Mouse (Mus musculus) spleen, embryonic (tissue): ENCODE measurements around the gene Peli1.

ENCODE experiments used
- CTCF ChIA-PET: fragments of 350-600 bp; sonication (Branson Sonifier 250); formaldehyde crosslinking; loops from one replicate; lab custom pipeline; 2022; lab: Charles Lee

Gene Peli1

DNA sequence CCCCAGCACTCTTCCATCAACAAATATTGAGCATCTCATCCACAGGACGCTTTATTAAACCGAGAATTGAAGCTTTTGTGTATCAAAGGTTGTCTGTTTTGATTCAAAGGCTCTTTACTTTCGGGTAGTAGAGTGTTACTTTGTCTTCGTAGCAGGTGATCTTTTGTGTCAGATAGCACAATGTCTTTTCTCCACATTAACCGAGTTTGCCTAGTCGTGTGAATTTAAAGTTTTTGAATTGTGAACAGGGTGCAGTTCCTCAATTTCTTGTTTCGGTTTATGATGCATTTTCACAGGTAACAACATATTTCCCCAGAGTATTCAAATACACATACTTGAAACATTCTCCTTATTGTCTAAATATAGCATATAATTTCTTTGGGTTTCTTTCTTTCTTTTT lies 1.5 kb downstream of the Peli1 start:
- CTCF ChIA-PET, result no interaction called here

DNA sequence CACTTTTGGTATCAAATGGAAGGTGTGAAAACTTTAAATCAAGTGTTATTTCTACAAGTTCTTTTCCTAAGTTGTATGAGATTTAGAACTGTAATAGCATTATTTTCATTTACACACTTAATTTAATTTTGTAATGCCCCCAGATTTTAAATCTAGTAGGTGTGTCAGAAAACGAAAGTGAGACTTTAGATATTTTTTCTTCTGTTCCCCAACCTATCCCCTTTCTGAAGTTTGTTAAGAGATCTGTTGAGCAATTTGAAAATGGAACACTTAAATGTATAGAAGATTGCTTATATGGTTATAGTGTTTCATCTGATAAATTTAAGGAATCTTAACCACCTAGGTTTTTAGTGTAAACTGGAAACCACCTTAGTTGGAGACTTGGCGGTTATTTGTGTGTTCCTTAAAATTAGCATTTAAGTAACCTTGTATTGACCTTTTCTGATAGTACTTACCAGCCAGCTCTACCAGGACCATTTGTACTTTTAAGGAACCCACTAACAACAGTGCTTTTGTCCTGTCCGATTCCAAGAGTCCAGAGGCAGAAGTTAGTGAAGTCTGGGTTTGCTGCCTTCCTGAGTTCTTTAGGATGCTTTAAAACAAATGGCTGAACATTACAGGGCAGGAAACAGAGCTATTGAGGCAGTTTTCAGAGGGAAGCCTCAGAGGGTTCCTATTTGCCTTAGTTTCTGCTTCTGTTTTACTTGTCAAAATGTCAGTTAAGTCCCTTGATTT lies 2.2 kb downstream of the Peli1 start:
- CTCF ChIA-PET, result no interaction called here

DNA sequence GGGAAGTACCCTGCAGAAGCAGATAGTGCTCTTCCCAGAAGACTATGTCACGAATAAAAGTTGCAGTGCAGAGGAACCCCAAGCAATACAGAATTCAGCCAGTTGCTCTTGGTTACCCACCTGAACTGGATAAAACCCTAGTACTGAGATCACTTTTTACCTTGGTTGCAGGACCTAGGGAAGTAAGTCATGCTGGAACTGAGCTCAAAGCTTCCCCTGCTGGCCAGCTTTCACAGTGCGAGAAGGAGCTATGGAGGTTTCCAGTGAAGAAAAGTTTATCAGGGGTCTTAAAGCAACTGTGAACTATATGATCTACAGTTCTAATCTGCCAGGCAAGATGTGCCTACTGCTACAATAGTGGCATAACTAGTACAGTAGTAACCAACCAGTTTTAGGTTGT lies 5.5 kb downstream of the Peli1 start:
- CTCF ChIA-PET, result no interaction called here

DNA sequence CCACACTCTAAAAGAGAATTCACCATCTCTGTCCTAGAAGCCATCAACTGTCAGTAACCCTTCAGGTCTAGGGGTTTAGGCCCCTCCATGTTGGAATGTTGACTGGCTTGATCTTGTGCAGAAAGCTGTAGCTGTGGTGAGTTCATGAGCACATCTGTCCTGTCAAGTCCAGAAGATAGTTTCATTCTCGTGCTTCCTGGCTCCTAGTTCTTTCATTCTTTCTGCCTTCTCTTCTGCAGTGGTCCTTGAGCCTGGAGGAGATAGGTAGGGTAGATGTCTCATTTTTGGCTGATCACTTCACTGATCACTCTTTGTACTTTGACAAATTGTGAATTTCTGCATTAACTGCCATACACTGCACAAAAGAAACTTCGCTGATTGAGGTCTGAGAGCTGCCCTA lies 7.4 kb downstream of the Peli1 start:
- CTCF ChIA-PET, result no interaction called here

DNA sequence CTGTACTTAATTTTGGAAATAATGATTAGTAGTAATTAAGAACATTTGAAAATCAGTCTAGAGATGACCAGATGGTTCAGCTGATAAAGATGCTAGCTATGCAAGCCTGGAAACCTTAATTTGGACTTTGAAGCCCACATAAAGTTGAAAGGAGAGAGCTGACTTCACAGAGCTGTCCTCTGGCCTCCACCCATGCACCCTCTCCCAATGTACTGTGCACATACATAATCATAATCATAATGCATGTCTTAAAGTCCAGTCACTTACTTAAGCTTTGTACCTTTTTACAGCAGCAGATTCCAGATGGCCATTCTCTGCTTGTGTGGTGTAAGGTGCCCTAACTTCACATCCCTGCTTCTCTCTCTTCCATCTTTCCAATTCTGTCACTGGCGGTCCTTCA lies 9.6 kb downstream of the Peli1 start:
- CTCF ChIA-PET, result no interaction called here

DNA sequence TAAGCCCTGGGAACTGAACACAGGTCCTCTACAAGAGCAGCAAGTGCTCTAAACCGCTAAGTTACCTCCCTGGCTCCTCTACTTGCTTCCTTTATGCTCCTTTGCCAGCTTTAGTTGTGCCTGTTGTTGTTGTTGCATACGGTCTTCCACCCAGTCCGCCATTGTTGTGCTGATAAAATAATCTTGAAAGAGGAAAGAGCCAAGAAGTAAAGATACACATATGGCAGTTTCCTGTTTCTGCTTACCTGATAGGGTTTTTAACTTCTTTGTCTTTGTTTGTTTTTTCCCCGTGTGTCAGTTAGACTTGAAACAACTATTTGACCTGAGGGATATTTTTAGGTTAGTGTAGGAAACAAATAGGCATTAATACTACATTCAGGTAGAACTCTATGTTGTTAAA lies 10.2 kb downstream of the Peli1 start:
- CTCF ChIA-PET, result no interaction called here

DNA sequence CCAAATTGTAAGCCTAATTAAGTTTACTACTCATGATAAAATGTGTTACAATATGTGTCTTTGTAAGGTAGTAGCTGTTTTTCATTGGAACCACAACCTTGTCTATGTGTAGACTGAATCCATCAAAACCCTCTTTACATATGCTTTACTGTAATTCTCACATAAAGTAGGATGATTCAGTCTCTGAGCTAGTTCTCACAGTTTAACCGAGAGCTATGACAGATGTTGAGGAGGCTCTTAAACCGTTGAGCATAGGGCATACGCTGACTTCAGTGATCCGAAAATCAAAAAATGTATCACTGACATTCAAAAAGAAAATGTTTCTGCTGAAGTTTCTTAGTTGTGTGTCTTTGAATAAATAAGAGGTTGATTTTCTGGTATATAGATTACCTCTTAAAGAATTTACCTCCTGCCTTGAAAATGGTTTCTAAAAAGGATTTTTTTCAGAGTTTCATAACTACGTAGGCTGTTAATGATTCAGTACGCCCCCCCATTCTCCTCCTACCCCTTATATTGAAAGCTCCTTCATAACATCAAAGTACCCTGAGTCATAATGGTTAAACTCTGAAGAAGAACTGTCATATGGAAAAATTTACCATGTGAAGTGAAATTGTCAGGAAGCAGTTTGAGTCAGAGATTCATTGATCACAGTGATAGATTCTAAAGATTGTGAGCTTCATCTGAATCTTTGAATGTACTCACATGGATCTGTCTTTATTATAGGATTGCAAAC lies 11.3 kb downstream of the Peli1 start:
- CTCF ChIA-PET, result no interaction called here

DNA sequence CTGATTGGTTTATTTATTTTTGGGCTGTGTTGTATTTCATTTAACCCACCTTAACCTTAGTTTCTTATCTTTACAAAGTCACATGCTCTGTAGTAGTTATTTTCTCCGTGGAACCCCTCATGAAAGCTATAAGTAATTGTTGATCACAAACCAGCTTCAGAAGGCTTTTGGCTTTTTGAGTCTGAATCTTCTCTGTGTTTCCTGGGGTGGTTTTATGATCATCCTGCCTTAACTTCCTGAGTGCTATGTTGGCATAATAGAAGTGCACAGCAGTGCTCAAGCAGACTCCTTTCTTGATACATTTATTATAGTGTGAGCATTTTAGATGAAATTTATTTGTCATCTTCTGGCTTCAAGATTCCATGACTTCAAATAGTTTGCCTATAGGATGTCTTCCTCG lies 12.1 kb downstream of the Peli1 start:
- CTCF ChIA-PET, result no interaction called here

DNA sequence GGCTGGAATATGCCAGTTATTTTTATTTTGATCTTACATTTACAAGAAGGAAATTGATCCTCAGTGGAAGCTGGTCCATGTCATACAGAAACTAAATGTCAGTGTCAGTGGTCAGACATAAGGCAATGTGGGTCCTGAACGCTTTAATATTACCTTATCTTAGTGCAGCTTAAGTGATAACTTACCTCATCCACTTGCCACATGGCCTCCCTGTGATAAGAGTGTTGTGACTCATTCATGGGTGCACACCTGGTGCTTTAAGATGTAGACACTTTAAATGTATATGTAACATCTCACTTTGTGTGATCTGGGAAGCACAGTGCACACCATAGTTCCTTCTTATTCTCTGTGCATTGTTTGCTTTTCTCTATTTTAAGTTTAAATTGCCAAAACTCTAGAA lies 14.3 kb downstream of the Peli1 start:
- CTCF ChIA-PET, result no interaction called here

DNA sequence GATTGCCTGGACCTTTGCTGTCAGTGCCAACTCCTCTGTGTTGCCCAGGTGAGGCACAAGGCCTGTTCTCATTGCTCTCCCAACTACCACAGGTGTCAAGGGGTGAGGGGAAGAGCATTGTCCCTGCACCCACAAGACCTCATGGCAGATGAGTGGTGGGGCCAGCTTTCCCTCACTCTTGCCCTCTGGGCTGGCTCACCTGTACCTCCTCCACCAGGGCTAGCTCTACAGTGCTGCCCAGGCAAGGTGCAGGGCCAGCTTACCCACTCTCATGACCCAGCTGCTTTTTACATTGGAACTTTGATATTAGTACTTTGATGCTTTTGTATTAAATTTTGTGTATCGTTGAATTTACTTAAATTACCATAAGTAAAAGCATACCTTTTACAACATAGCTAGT lies 16.0 kb downstream of the Peli1 start:
- CTCF ChIA-PET, result no interaction called here

DNA sequence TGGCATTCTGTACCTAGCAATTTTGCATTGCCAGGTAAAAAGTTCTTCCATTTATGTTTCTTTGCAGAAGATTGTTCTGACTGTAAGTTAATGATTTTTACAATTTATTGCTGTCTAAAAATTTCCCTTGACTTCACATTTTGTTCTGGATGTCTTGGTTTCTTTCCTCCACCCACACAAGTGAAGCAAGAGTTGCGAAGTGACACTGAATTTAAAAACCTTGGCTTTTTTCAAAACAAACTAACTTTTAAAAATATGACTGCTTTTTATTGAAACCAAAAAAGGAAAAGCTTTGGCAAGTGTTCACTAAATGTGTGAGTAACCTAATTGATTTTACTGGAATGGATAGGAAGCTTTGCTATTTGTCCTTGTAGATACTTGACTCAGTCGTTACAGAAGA lies 18.2 kb downstream of the Peli1 start:
- CTCF ChIA-PET, result interaction anchor here (0.6 kb wide), 1 partner anchor 49 kb away, joined by 3 read pairs; no protein-coding TSS in a partner anchor

DNA sequence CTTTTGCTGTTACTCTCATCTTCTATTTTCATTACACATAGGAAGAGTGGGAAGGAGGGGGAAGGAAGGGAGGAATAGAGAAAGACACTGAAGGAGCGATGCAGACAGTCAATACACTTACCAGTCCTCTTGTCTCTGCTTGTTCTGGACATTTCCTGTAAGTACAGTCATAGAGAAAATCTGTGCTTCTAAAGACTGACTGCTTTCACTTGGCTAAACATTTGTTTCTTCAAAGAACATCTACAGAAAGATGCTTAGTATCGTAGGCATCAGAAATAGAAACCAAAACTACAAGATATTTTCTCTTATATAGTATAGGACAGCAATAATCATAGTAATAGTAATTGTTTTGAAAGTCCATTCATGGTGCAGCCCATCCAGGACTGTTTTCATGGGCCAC lies 23.4 kb downstream of the Peli1 start:
- CTCF ChIA-PET, result no interaction called here

DNA sequence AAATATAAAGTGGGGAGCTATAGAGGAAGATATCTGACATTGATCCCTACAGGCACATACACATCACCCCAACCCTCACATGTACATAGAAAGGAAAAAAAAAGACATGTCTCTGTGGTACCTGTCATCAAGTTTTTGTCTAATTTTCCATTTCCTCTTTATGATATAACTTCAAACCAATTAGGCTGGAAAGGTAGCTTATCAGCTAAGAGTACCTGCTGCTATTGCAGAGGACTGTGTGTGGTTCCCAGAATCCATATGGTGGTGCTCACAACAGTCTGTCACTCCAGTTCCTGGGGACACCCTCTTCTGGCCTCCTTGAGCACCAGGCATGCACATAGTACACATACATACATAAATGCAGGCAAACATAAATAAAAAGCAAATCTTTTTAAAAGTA lies 24.7 kb downstream of the Peli1 start:
- CTCF ChIA-PET, result interaction anchor here (0.7 kb wide), 1 partner anchor 61 kb away, joined by 3 read pairs; no protein-coding TSS in a partner anchor

DNA sequence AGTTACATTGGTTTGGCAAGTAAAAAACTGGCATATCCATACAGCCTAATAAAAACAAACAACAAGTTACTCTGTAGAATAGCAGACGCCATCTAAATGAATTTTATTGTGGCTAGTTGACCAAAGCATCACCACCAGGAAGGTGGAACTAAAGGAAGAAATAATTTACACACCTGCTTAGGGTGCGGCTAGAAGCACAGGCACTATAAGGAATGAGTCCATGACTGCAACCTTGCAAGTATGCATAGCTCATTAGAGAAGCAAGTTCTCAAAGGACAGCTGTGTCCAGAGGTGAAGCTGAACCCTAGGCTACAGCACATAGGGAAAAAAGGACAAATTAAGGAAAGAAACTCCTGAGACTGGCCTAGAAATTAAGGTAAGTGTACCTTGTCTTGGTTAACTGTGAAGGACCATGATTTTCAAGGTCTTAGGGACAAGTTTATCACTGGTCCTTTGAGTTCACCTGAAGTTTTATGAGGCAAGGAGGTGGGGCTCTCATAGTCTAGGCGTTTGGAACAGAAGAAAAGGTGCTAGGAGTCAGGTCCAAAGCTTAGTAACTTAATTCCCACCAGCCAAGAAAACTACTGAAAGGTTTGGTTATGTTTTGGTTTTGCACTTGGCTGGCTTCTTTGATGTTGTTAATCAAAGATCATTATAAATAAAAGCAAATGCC lies 25.7 kb downstream of the Peli1 start:
- CTCF ChIA-PET, result interaction anchor here (0.7 kb wide), 2 partner anchors 60 to 485 kb away, joined by 3 read pairs; no protein-coding TSS in a partner anchor

DNA sequence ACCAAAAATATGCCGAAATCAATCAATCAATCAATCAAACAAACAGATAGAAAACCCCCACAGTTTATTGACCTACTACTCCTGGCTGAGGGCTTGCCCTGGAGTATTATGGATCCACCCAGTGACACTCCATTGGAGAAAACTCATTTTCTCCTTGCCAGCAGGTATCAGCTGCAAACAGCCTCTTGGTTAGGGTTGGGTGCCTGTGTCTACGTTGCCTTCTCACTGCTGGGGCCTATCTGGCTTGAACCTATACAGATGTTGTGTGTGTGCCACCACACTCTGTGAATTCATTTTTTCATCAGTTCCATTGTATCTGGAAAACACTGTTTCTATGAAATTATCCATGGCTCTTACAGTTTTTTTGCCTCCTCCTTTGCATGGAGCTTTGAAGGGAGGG lies 30.6 kb downstream of the Peli1 start:
- CTCF ChIA-PET, result interaction anchor here (0.7 kb wide), 1 partner anchor 50 kb away, joined by 3 read pairs; no protein-coding TSS in a partner anchor

DNA sequence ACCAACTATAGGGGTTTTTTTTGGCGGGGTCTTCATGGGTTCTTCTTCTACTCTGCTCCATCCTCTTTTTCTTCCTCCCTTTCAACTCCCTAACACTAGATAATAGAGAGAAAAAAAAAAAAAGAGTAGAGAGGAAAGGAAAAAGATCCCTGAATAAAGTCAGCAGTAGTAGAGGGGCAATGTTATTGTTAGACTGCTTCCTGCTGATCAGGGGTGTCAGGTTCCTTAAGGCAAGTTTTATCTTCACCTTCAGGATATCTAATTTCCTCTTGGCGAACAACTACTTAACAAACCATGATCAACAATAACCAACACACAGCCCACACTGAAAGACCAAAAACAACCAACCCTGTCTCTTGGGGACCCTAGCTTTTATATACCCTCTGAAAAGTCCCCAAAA lies 31.3 kb downstream of the Peli1 start:
- CTCF ChIA-PET, result no interaction called here

DNA sequence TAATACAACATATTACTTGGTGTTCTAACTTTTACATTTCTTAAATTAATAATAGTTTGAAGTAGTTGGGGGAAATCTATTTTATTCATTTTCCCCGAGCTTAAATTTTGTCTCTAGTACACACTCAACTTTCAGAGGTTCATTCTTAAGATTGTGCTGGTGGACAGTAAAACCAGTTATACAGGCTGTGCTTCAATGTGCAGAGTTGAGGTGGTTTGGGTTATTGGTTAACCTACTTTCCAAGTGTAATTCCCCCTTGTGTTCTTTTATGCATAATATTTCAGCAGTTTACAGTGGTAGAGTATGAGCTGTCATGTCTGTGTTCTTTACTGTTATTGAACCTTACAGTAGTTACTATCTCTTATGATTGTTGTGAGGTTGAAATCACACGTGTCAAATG lies 40.6 kb downstream of the Peli1 start:
- CTCF ChIA-PET, result no interaction called here

DNA sequence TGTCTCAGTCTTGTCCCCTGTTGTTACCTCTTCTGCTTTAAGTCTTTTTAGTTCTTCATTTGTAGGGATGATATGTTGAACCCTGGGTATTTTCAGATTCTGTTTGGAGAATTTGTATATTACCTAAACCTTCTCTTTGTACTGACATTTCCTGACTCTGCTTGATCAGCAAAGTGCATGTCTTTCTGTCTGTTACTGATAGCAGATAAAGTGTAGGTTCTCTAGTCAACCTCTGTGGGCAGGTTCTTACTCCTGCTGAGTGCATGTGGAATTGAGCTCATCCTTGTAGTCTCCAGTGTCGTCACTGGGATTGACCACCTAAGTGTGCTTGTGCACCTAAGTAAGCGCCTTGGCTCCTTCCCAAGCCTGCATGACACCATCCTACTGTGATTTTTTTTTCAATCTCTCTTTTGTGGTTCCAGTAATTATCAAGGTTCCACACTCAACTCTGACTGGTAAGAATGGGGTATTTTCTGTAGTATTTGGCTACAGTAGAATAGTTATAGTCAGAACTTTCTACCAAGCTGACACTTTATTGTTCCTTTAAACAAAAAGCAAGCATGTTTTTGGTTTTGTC lies 43.9 kb downstream of the Peli1 start:
- CTCF ChIA-PET, result no interaction called here

DNA sequence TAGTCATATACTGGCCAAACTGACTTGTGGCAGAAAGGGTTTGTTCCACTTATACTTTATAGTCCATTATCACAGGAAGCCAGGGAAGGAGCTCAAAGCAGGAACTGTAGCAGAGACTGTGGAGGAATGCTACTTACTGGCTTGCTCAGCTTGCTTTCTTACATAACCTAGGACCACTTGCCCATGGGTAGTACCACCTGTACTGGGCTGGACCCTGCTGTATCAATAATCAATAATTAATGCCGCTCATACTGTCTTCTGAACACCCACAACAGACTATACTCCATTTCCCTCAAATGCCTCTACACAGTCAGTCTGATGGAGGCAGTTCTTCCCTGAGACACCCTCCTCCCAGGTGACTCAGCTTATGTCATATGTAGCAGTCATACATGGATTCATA lies 48.4 kb downstream of the Peli1 start:
- CTCF ChIA-PET, result no interaction called here

DNA sequence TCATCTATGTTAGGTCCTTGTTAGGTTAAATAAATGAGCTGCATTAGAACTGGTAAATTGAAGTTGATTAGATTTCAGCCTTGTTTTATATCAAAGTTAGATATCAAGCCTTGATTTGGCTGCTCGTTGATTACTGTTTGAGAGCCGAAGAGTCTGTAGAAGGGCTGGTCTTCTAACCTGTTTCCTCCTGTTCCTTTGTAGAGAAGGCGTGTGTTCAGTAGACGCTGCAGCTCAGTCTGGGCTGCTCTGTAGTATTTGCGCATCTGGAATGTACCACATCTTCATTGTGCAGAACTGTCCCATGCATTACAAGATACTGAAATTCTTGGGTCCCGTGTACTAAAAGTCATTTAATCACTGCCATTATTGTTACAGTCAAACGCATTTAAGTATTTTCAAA lies 50.2 kb downstream of the Peli1 start:
- CTCF ChIA-PET, result no interaction called here

DNA sequence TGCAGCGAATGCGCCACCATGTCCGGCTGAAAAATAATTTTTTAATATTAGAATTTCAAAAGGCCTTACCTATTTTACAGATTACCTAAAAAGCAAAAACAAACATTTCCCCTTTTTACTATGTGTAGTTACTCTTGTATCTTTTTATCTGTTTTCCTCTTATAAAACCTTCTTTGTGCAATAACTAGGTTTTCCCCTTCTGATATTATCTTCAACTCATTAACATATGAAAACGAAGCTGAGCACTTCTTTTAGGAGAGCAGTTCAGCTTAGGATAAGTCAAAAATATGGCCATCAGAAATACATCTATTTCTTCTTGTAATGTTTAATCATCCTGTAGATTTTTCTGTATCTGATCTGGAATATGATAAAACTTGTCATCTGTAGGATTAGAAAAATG lies 50.7 kb downstream of the Peli1 start:
- CTCF ChIA-PET, result no interaction called here

DNA sequence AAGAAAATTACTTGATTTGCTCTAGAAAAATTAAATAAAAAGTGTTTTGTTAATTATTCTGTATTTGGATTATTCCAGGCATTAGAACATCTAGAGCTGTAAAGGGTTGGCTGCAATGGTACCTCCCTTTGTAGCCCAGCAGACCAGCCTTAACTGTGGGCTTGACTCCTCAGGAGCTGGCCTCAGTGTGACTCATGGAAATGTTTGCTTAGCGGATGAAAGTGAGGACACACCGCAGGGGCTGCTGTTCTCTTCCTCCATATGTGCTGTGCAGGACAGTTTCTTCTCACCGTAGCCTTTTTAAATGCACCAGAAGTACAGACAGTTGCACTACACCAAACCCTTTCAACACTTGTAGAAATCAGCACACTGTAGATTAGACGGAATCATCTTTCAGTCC lies 58.4 kb downstream of the Peli1 start:
- CTCF ChIA-PET, result no interaction called here
